In the genomic region with DNA sequence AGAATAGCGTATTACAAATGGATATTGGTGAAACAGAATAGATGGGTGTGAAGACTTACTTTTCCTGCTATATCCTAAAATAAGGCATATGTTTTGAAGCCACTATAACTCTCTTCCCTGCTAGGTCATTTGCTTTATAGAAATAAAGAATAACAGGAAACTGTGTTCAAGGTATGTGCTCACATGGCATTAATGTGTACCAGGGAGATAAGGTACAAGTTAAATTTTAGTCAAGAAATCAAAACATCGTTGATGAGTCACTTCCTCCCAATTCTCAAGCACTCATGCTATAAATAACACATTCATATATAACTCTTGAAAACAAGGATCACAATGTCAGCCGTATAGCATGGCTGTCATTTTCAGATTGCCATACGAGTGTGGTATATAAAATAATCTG, we compare ENCODE assay signal across 20 mouse cellular contexts.
DNase-seq lines count a peak whose midpoint lies in the region; ATAC-seq lines count a peak whose summit lies in the region.
"Had no signal": no experiment of that assay in that cellular context is flagged by ENCODE, and none has a peak within 500 bp of the region (broad histone marks: within the 10 kb centered on the region; RNA-seq: fewer than 3 reads in every experiment).

No protein-coding gene starts in this region.

- H3K4me2 ChIP-seq in kidney, embryonic 15.5 days: no peak overlapping the region
- H3K4me2 ChIP-seq in lung, embryonic 15.5 days: no peak overlapping the region
- H3K4me2 ChIP-seq in intestine, embryonic 16.5 days (ENCODE audit: low read depth, low read length): no peak overlapping the region
- H3K4me2 ChIP-seq: embryonic facial prominence, embryonic 12.5 days; forebrain, embryonic 15.5 days; heart, embryonic 11.5 days; heart, embryonic 15.5 days; hindbrain, embryonic 15.5 days had no signal

- no peaks in the 10 kb centered on the region for H3K4me1 ChIP-seq in kidney, embryonic 15.5 days
- H3K4me1 ChIP-seq in lung, embryonic 15.5 days: no peaks in the 10 kb centered on the region
- H3K4me1 ChIP-seq in intestine, embryonic 16.5 days (ENCODE audit: control insufficient read depth, insufficient read depth, low read length): no peaks in the 10 kb centered on the region
- H3K4me1 ChIP-seq: embryonic facial prominence, embryonic 12.5 days; forebrain, embryonic 15.5 days; heart, embryonic 15.5 days; hindbrain, embryonic 15.5 days had no signal

- ATAC-seq in kidney, embryonic 15.5 days (replicated peaks; ENCODE audit: low FRiP score): peak; percentile 43; the same call in 1 of the 2 replicates
- peak; percentile 35; the same call in 1 of the 2 replicates for ATAC-seq in lung, embryonic 15.5 days (ENCODE audit: borderline replicate concordance, extremely low read depth, low FRiP score, low TSS enrichment)
- ATAC-seq in intestine, embryonic 16.5 days: peak; percentile 67
- ATAC-seq: CD4-positive, CD25-positive, alpha-beta regulatory T cell, adult 4 months; forebrain, embryonic 15.5 days had no signal

- H3K36me3 ChIP-seq in kidney, embryonic 15.5 days: no peaks in the 10 kb centered on the region
- no peaks in the 10 kb centered on the region for H3K36me3 ChIP-seq in lung, embryonic 15.5 days
- H3K36me3 ChIP-seq in intestine, embryonic 16.5 days (ENCODE audit: control insufficient read depth, insufficient read depth, low read length): no peaks in the 10 kb centered on the region
- H3K36me3 ChIP-seq: embryonic facial prominence, embryonic 12.5 days; forebrain, embryonic 15.5 days; G1E; heart, embryonic 15.5 days; hindbrain, embryonic 15.5 days had no signal

- no peak overlapping the region for H3K9ac ChIP-seq in kidney, embryonic 15.5 days
- no peak overlapping the region for H3K9ac ChIP-seq in lung, embryonic 15.5 days
- no peak overlapping the region for H3K9ac ChIP-seq in intestine, embryonic 16.5 days (ENCODE audit: low read depth, low read length)
- H3K9ac ChIP-seq: embryonic facial prominence, embryonic 12.5 days; forebrain, embryonic 15.5 days; heart, embryonic 15.5 days; hindbrain, embryonic 15.5 days had no signal

- no peaks in the 10 kb centered on the region for H3K27me3 ChIP-seq in kidney, embryonic 15.5 days
- H3K27me3 ChIP-seq in lung, embryonic 15.5 days: no peaks in the 10 kb centered on the region
- H3K27me3 ChIP-seq in intestine, embryonic 16.5 days (replicated peaks; ENCODE audit: control insufficient read depth, insufficient read depth, low read length): no peaks in the 10 kb centered on the region
- H3K27me3 ChIP-seq: embryonic facial prominence, embryonic 12.5 days; forebrain, embryonic 15.5 days; heart, embryonic 15.5 days; hindbrain, embryonic 15.5 days had no signal

- H3K4me3 ChIP-seq in kidney, embryonic 15.5 days (replicated peaks): no peak overlapping the region
- H3K4me3 ChIP-seq in lung, embryonic 15.5 days: no peak overlapping the region
- no peak overlapping the region for H3K4me3 ChIP-seq in intestine, embryonic 16.5 days (ENCODE audit: low read length)
- H3K4me3 ChIP-seq: embryonic facial prominence, embryonic 12.5 days; forebrain, embryonic 15.5 days; heart, embryonic 15.5 days; hindbrain, embryonic 15.5 days had no signal

- DNase-seq in kidney, postnatal 25 days: no peak
- no peak for DNase-seq in lung, postnatal 25 days (ENCODE audit: low spot score)
- DNase-seq in 416B (ENCODE audit: low read depth): peak; percentile 82
- DNase-seq in adrenal gland, postnatal 4 days (ENCODE audit: low spot score in 2 of 2): no peak
- DNase-seq in cerebellum, adult 9-10 months: no peak
- DNase-seq: adrenal gland, postnatal 10 days; B cell, adult 2 months; cerebellum, adult 18-20 months; cerebellum, postnatal 14 days; heart, adult 18-20 months had no signal

- no peak overlapping the region for H3K27ac ChIP-seq in kidney, embryonic 15.5 days
- H3K27ac ChIP-seq in lung, embryonic 15.5 days: no peak overlapping the region
- no peak overlapping the region for H3K27ac ChIP-seq in intestine, embryonic 16.5 days (ENCODE audit: low read length)
- H3K27ac ChIP-seq: embryonic facial prominence, embryonic 12.5 days; forebrain, embryonic 15.5 days; hindbrain, embryonic 15.5 days had no signal

- H3K9me3 ChIP-seq in kidney, embryonic 15.5 days (replicated peaks): no peaks in the 10 kb centered on the region
- H3K9me3 ChIP-seq in lung, embryonic 15.5 days: no peaks in the 10 kb centered on the region
- no peaks in the 10 kb centered on the region for H3K9me3 ChIP-seq in intestine, embryonic 16.5 days (ENCODE audit: control insufficient read depth, low read length)
- H3K9me3 ChIP-seq: embryonic facial prominence, embryonic 12.5 days; forebrain, embryonic 15.5 days; heart, embryonic 15.5 days; hindbrain, embryonic 15.5 days had no signal

- WGBS in kidney, embryonic 15.5 days: 69% methylated on average over 4 of the region's 4 CpGs
- 58% methylated on average over 4 of the region's 4 CpGs for WGBS in lung, embryonic 15.5 days
- WGBS in intestine, embryonic 16.5 days: 56% methylated on average over 4 of the region's 4 CpGs
